Mouse (Mus musculus): ENCODE measurements at regions not wholly inside any gene's neighbourhood (a gene's known extent, or its start where the extent isn't known, plus 50 kb on each side); places are given as distances from the start of the nearest gene placed in this dataset.
A peak's percentile ranks its signal among the peaks of the same experiment; 100 is the strongest.

- Histone ChIP-seq H3K9me3 (replicated peaks; ENCODE audit: control insufficient read depth, low read length) (no peaks in the 10 kb centered on the region), H3K4me3 (replicated peaks; ENCODE audit: low read length) (no peak overlapping the region), H3K27me3 (ENCODE audit: control insufficient read depth, insufficient read depth, low read length) (no peaks in the 10 kb centered on the region), H3K4me2 (ENCODE audit: low read depth, low read length) (no peak overlapping the region), H3K36me3 (ENCODE audit: control insufficient read depth, insufficient read depth, low read length) (no peaks in the 10 kb centered on the region), H3K9ac (ENCODE audit: low read length) (no peak overlapping the region), H3K4me1 (ENCODE audit: control insufficient read depth, insufficient read depth, low read length) (peaks cover 12% of the 10 kb centered on the region; the same call in 1 of the 2 replicates), H3K27ac (ENCODE audit: low read length) (no peak overlapping the region)
- ATAC-seq (ENCODE audit: insufficient read depth, low FRiP score) = no peak
- 58% methylated on average over 3 of the region's 3 CpGs for WGBS
These were observed 109.0 kb upstream of the Nxt1 start for GRCm38 (mm10) chr2:148563390-148563789.

- ATAC-seq (ENCODE audit: insufficient read depth, low FRiP score) = no peak
- 73% methylated on average over 3 of the region's 3 CpGs for WGBS
- no peak overlapping the region for H3K4me2 ChIP-seq (ENCODE audit: low read depth, low read length)
- no peaks in the 10 kb centered on the region for H3K36me3 ChIP-seq (ENCODE audit: control insufficient read depth, insufficient read depth, low read length)
- H3K27me3 ChIP-seq (ENCODE audit: control insufficient read depth, insufficient read depth, low read length) = no peaks in the 10 kb centered on the region
- H3K27ac ChIP-seq (ENCODE audit: low read length) = no peak overlapping the region
- H3K4me3 ChIP-seq (replicated peaks; ENCODE audit: low read length) = no peak overlapping the region
- no peak overlapping the region for H3K9ac ChIP-seq (ENCODE audit: low read length)
- H3K9me3 ChIP-seq (replicated peaks; ENCODE audit: control insufficient read depth, low read length) = no peaks in the 10 kb centered on the region
- H3K4me1 ChIP-seq (ENCODE audit: control insufficient read depth, insufficient read depth, low read length) = peaks cover 12% of the 10 kb centered on the region; the same call in 1 of the 2 replicates
These were observed 110.4 kb upstream of the Nxt1 start for GRCm38 (mm10) chr2:148562041-148562440.

GRCm38 (mm10) chr2:148560013-148560773 lies 112.2 kb upstream of the Nxt1 start:
- peaks cover 12% of the 10 kb centered on the region; the same call in 1 of the 2 replicates for H3K4me1 ChIP-seq (ENCODE audit: control insufficient read depth, insufficient read depth, low read length)
- H3K4me2 ChIP-seq (ENCODE audit: low read depth, low read length) = no peak overlapping the region
- ATAC-seq (ENCODE audit: insufficient read depth, low FRiP score) = peak; percentile 62; the same call in 1 of the 2 replicates
- no peak overlapping the region for H3K4me3 ChIP-seq (replicated peaks; ENCODE audit: low read length)
- H3K9me3 ChIP-seq (replicated peaks; ENCODE audit: control insufficient read depth, low read length) = no peaks in the 10 kb centered on the region
- WGBS = 68% methylated on average over 4 of the region's 4 CpGs
- no peaks in the 10 kb centered on the region for H3K36me3 ChIP-seq (ENCODE audit: control insufficient read depth, insufficient read depth, low read length)
- no peaks in the 10 kb centered on the region for H3K27me3 ChIP-seq (ENCODE audit: control insufficient read depth, insufficient read depth, low read length)
- H3K9ac ChIP-seq (ENCODE audit: low read length) = no peak overlapping the region
- peak overlapping the region; percentile 55; the same call in 1 of the 2 replicates for H3K27ac ChIP-seq (ENCODE audit: low read length)

- peaks cover 12% of the 10 kb centered on the region; the same call in 1 of the 2 replicates for H3K4me1 ChIP-seq (ENCODE audit: control insufficient read depth, insufficient read depth, low read length)
- H3K4me3 ChIP-seq (replicated peaks; ENCODE audit: low read length) = no peak overlapping the region
- no peaks in the 10 kb centered on the region for H3K36me3 ChIP-seq (ENCODE audit: control insufficient read depth, insufficient read depth, low read length)
- H3K9me3 ChIP-seq (replicated peaks; ENCODE audit: control insufficient read depth, low read length) = no peaks in the 10 kb centered on the region
- no peak overlapping the region for H3K9ac ChIP-seq (ENCODE audit: low read length)
- no peak for ATAC-seq (ENCODE audit: insufficient read depth, low FRiP score)
- H3K27ac ChIP-seq (ENCODE audit: low read length) = no peak overlapping the region
- no peaks in the 10 kb centered on the region for H3K27me3 ChIP-seq (ENCODE audit: control insufficient read depth, insufficient read depth, low read length)
- no peak overlapping the region for H3K4me2 ChIP-seq (ENCODE audit: low read depth, low read length)
- WGBS = 70% methylated on average over 4 of the region's 4 CpGs
These were observed 113.0 kb upstream of the Nxt1 start for GRCm38 (mm10) chr2:148559376-148559775.

GRCm38 (mm10) chr2:148558365-148558764 lies 114.0 kb upstream of the Nxt1 start:
- Histone ChIP-seq H3K4me3 (replicated peaks; ENCODE audit: low read length) (no peak overlapping the region), H3K36me3 (ENCODE audit: control insufficient read depth, insufficient read depth, low read length) (no peaks in the 10 kb centered on the region), H3K27ac (ENCODE audit: low read length) (no peak overlapping the region), H3K4me2 (ENCODE audit: low read depth, low read length) (no peak overlapping the region), H3K9ac (ENCODE audit: low read length) (no peak overlapping the region), H3K9me3 (replicated peaks; ENCODE audit: control insufficient read depth, low read length) (no peaks in the 10 kb centered on the region), H3K27me3 (ENCODE audit: control insufficient read depth, insufficient read depth, low read length) (no peaks in the 10 kb centered on the region), H3K4me1 (ENCODE audit: control insufficient read depth, insufficient read depth, low read length) (peaks cover 12% of the 10 kb centered on the region; the same call in 1 of the 2 replicates)
- no peak for ATAC-seq (ENCODE audit: insufficient read depth, low FRiP score)

- Histone ChIP-seq H3K4me3 (replicated peaks; ENCODE audit: low read length) (no peak overlapping the region), H3K4me2 (ENCODE audit: low read depth, low read length) (no peak overlapping the region), H3K27ac (ENCODE audit: low read length) (no peak overlapping the region), H3K9ac (ENCODE audit: low read length) (no peak overlapping the region), H3K9me3 (replicated peaks; ENCODE audit: control insufficient read depth, low read length) (no peaks in the 10 kb centered on the region), H3K27me3 (ENCODE audit: control insufficient read depth, insufficient read depth, low read length) (no peaks in the 10 kb centered on the region), H3K4me1 (ENCODE audit: control insufficient read depth, insufficient read depth, low read length) (no peaks in the 10 kb centered on the region), H3K36me3 (ENCODE audit: control insufficient read depth, insufficient read depth, low read length) (no peaks in the 10 kb centered on the region)
- no peak for ATAC-seq (ENCODE audit: insufficient read depth, low FRiP score)
- WGBS = 65% methylated on average over 4 of the region's 4 CpGs
These were observed 107.8 kb upstream of the Cd93 start for GRCm38 (mm10) chr2:148551207-148551606.

GRCm38 (mm10) chr2:148549618-148550017 lies 106.3 kb upstream of the Cd93 start:
- Histone ChIP-seq H3K4me2 (ENCODE audit: low read depth, low read length) (no peak overlapping the region), H3K4me1 (ENCODE audit: control insufficient read depth, insufficient read depth, low read length) (no peaks in the 10 kb centered on the region), H3K27me3 (ENCODE audit: control insufficient read depth, insufficient read depth, low read length) (no peaks in the 10 kb centered on the region), H3K4me3 (replicated peaks; ENCODE audit: low read length) (no peak overlapping the region), H3K9me3 (replicated peaks; ENCODE audit: control insufficient read depth, low read length) (no peaks in the 10 kb centered on the region), H3K9ac (ENCODE audit: low read length) (no peak overlapping the region), H3K27ac (ENCODE audit: low read length) (no peak overlapping the region), H3K36me3 (ENCODE audit: control insufficient read depth, insufficient read depth, low read length) (no peaks in the 10 kb centered on the region)
- no peak for ATAC-seq (ENCODE audit: insufficient read depth, low FRiP score)
- WGBS = 80% methylated on average over 1 of the region's 1 CpGs

GRCm38 (mm10) chr2:148542340-148542739 lies 99.0 kb upstream of the Cd93 start:
- ATAC-seq (ENCODE audit: insufficient read depth, low FRiP score) = no peak
- no peak overlapping the region for H3K4me2 ChIP-seq (ENCODE audit: low read depth, low read length)
- H3K9me3 ChIP-seq (replicated peaks; ENCODE audit: control insufficient read depth, low read length) = no peaks in the 10 kb centered on the region
- H3K27me3 ChIP-seq (ENCODE audit: control insufficient read depth, insufficient read depth, low read length) = no peaks in the 10 kb centered on the region
- H3K9ac ChIP-seq (ENCODE audit: low read length) = no peak overlapping the region
- H3K4me1 ChIP-seq (ENCODE audit: control insufficient read depth, insufficient read depth, low read length) = 0 out of 2 replicates have a peak, but pooled peaks cover 3% of the 10 kb centered on the region
- no peaks in the 10 kb centered on the region for H3K36me3 ChIP-seq (ENCODE audit: control insufficient read depth, insufficient read depth, low read length)
- no peak overlapping the region for H3K27ac ChIP-seq (ENCODE audit: low read length)
- no peak overlapping the region for H3K4me3 ChIP-seq (replicated peaks; ENCODE audit: low read length)

- 50% methylated on average over 3 of the region's 3 CpGs for WGBS
These were observed 94.6 kb upstream of the Cd93 start for GRCm38 (mm10) chr2:148537914-148538510.

More at GRCm38 (mm10) chr2:148537914-148538510, 94.6 kb upstream of the Cd93 start:
- Histone ChIP-seq H3K27ac (ENCODE audit: low read length) (no peak overlapping the region), H3K27me3 (ENCODE audit: control insufficient read depth, insufficient read depth, low read length) (no peaks in the 10 kb centered on the region), H3K4me2 (ENCODE audit: low read depth, low read length) (no peak overlapping the region), H3K4me3 (replicated peaks; ENCODE audit: low read length) (no peak overlapping the region), H3K9ac (ENCODE audit: low read length) (no peak overlapping the region), H3K9me3 (replicated peaks; ENCODE audit: control insufficient read depth, low read length) (no peaks in the 10 kb centered on the region), H3K4me1 (ENCODE audit: control insufficient read depth, insufficient read depth, low read length) (0 out of 2 replicates have a peak, but pooled peaks cover 3% of the 10 kb centered on the region), H3K36me3 (ENCODE audit: control insufficient read depth, insufficient read depth, low read length) (no peaks in the 10 kb centered on the region)
- ATAC-seq (ENCODE audit: insufficient read depth, low FRiP score) = no peak

Measured in stomach, embryonic 16.5 days (tissue).